Mouse (Mus musculus) lung, adult 18-20 months (tissue): ENCODE results near the gene Ptpn7.
"Not testable (repeated sequence)": the region's sequence is repeated elsewhere in the genome, so short reads cannot be mapped to it uniquely, and the experiment has no call there.

Experiments used
- DNase-seq, 2 experiments: peaks; one replicate each; pipeline ENCODE4 v3.0.0; 2022; ENCODE audit warnings: mixed read lengths in 2 of 2

The Ptpn7 gene

GRCm38 (mm10) chr1:135132473-135132872 is at the start of gene Ptpn7:
Ptpn7 (plus strand) TSS chr1:135132700.
- DNase-seq, result peak; percentile 79 to 82

GRCm38 (mm10) chr1:135083465-135083864 is 49.0 kb upstream of the Ptpn7 start:
- DNase-seq, result no peak

DNA sequence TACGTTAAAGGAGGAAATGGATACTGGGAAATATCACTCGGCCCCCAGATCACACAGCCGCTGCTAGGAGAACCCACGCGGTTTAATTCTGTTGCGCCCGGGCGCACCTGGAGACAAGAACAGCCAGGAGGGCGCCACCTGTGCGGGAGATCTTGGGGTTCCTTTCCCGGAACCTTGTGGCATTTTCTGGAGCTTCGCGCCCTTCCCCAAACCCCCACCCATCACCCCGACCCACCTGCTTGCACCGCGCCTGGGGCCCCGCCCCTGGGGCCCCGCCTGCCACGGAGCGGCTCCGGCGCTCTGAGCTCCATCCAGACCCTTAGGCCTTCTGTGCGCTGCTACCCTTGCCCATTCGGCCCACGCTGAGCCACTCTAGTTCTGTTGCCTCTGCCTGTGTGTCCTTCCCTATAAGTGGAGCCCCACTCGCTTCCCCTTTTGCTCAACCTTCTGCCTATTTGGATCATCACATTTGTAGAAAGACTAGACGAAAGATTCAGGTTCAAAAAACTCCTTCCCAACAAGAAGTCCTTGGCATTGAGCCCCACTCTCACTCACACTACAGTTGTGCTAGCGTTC is 47.1 kb upstream of the Ptpn7 start:
- DNase-seq, result no peak

DNA sequence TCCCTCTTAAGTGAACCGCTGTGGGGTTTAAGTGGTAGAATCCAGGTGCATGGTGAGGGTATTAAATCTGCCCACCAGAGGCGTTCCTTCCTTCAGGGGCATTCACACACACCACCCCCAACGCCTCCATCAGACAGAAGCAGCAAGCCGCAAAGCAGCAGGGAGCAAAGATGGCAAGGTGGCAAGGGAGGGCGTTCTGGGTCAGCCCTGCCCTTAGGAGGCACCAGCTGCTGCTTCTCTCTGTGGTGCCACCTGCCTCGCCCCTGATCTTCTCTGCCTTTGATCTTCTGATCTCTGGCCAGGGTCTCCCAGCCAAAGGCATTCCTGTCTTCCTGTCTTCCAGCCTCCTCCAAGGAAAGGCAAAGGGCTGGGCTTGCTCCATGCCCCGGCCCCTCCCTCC is 46.5 kb upstream of the Ptpn7 start:
- no peak for DNase-seq

- DNase-seq, result no peak
Measured at GRCm38 (mm10) chr1:135087414-135087813, 45.1 kb upstream of the Ptpn7 start.

- no peak for DNase-seq
Measured at GRCm38 (mm10) chr1:135089626-135090025, 42.9 kb upstream of the Ptpn7 start.

GRCm38 (mm10) chr1:135090914-135091313 is 41.6 kb upstream of the Ptpn7 start:
- no peak for DNase-seq

DNA sequence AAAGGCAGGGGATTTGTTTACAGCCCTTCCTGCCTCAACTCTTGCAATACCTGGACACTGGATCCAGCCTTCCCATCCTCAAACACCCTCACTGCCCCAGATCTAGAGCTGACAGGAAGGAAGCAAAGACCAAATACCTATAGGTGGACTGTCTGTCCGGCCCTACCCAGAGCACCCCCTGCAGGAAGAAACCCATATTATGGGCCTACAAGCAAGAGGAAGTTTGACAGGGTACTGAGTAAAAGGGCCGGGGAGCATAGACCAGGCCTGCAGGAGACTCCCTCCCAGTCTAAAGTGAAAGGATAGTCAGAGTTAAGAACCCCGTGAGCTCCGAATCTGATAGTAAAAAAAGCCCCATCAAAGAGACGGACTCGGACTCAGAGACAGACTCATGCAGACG is 37.8 kb upstream of the Ptpn7 start:
- DNase-seq, result no peak

DNA sequence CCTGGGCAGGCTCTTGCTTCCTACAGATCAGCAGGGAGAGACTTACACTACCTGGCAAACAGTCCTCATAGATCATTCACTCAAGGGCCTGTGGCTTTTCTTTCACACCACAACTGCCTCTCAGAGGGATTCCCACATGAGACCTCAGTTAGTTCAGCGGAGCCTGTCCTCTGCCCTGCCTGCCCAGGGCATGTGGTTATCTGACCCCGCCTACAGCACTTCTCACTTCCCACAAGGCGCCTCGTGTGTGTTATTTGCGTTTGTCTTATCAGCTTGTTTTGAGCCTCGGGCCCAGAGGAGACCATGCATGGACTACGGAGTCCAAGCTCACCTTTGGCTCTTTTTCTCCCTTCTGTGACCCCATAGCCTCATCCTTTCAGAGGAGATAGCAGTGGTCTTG is 37.3 kb upstream of the Ptpn7 start:
- no peak for DNase-seq

DNA sequence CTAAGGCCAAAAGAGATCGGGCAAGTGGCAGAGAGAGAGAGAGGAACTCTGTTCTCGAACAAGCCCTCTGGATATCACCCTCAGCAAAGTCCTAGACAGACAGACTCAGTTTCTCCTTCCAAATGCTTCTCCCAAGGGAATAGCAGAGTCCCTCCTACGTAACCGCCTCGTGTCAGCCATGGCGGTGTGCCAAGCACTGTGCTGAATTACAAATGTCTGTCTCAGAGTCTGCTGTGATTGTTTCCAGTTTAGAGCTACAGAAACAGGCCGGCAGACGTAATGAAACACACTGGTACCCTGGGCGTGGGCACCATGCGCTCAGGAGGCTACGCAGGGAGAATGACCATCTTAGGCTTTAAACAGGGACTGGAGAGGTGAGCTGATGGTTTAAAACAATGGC is 36.2 kb upstream of the Ptpn7 start:
- no peak for DNase-seq

GRCm38 (mm10) chr1:135097441-135097840 is 35.1 kb upstream of the Ptpn7 start:
- DNase-seq, result no peak

- DNase-seq, result no peak
Measured at GRCm38 (mm10) chr1:135098441-135098840, 34.1 kb upstream of the Ptpn7 start.

DNA sequence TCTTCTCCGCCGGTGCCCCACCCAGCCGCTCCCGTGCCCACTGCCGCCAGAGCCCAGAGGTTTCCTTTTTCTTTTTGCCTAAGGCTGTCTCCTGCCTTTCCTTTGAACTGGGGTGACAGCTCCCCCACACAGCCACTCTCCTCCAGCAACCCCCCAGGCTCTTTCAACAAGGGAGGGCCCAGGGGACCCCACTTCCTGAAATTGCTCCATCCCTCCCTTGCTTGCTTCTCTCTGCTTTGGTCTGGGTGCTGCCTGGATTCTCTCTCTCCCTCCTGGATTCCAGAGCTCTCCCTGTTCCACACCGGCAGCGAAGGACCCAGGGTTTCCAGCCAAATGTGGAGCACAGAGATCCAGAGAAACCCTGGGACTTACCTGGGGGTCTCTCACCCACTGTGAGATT is 32.1 kb upstream of the Ptpn7 start:
- DNase-seq, result no peak

- DNase-seq, result peak in 1 of 2 experiments; percentile 12
Measured at GRCm38 (mm10) chr1:135105124-135105523, 27.4 kb upstream of the Ptpn7 start, which contains the start of gene Lgr6. Lgr6 (minus strand) TSS chr1:135105276.

- peak; percentile 42 to 63 for DNase-seq
Measured at GRCm38 (mm10) chr1:135105951-135106350, 26.5 kb upstream of the Ptpn7 start.

DNA sequence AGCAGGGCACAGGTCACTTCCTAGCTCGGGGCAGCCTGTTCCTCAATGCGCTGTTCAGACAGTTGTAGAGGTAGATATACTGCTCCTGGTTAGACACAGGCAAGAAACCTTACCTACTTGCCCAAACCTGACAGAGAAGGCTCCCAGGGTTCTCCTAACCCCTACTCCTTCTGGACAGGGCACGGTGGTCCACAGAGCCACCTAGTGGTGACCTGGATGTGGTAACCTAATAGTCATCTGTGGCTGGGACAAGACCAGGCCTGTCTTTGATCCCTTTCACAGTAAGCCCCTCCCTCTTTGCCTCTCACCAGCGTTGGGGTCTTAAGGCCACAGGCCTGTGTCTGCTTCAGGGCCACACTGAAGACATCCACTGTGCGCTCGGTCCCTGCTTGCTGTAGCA is 23.9 kb upstream of the Ptpn7 start:
- DNase-seq, result peak in 1 of 2 experiments; percentile 26

DNA sequence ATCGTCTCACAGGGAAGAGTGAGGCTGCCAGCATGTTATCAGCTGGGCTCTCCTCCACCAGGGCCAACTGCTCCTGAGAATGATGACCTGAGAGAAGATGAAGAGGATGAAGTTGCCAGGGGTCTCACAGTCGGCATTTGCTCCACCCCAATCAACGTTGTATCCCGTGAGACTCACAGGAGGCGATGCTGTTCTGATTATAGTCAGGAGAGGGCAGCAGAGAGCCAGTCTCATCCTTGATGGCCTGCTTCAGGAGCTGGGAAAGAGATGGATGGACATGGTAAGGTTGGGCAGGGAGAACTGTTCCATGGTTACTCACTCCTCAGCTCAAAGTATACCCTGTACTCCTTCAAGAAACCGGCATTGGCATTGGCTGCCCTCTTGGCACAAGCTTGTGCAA is 22.4 kb upstream of the Ptpn7 start:
- peak; percentile 51 to 53 for DNase-seq

GRCm38 (mm10) chr1:135111271-135111670 is 21.2 kb upstream of the Ptpn7 start:
- not testable (repeated sequence) for DNase-seq

DNA sequence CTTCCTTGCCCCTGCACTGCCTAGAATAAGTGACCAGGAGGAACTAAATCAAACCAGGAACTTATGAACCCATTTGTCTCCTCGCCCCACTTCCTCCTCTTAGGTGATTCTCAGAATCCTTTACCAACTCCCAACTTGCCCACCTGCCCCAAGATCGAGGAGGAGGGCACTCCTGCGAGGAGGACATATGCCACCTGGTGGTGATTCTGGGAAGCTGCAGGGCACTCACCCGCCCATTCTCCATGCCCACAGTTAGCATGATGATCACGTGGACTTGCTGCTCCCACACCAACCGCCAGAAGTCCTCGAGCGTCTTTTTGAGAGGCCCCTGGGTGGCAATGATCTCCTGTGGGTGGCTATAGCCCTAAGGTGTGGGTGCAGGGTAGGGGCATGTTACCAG is 19.8 kb upstream of the Ptpn7 start:
- peak; percentile 28 to 32 for DNase-seq

DNA sequence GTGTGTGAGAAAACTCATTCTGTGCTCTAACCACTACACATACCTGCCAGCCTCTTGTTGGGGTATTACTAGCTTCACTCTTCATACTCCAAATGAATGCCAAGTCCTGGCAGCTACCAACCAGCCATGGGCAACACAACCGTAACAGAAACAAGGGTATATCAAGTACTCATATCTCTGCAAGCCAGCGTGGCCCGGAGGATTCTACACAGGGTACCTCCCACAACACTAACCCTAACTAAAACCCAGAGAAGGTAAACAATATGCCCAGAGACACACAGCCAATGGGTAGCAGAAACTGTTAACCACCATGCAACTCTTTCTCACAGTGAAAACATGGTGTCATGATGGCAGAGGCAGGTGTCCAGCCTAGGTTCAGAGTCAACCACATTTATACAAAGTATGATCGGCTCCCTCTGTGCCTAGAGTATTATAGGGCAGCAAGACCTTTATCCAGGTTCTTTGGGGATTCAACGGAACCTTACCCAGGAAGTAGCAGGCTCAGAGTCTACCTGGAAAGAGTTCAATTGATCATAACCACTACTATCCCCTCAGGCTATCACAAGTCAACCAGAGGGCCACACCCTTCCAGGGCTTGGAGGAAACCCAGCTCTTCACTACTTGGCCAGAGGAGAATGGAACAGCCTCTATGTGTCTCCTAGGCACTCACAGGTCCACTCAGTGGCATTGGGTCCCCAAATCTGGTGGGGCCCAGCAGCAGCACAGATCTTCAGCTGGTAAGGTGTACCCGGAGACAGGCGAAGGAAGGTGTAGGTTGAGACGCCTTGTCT is 7.7 kb upstream of the Ptpn7 start:
- DNase-seq, result no peak

- no peak for DNase-seq
Measured at GRCm38 (mm10) chr1:135125990-135126389, 6.5 kb upstream of the Ptpn7 start.

GRCm38 (mm10) chr1:135126443-135127027 is 6.0 kb upstream of the Ptpn7 start:
- DNase-seq, result no peak

GRCm38 (mm10) chr1:135128011-135128441 is 4.5 kb upstream of the Ptpn7 start:
- DNase-seq, result no peak

GRCm38 (mm10) chr1:135128986-135129385 is 3.5 kb upstream of the Ptpn7 start:
- no peak for DNase-seq
